25 mouse cellular contexts compared by ENCODE assay signal in genomic region chr13:24623631-24624030, GRCm38 (mm10). TPM values are rescaled to one million over a fixed set of nuclear protein-coding genes. Genes with fewer than 3 reads are reported as not detected.
DNase-seq lines count a peak whose midpoint lies in the region; ATAC-seq and TF ChIP-seq lines count a peak whose summit lies in the region.
"Had no signal": no experiment of that assay in that cellular context is flagged by ENCODE, and none has a peak within 500 bp of the region (broad histone marks: within the 10 kb centered on the region; RNA-seq: fewer than 3 reads in every experiment).

No protein-coding gene starts in this region.

- no peak overlapping the region for H3K4me3 ChIP-seq in liver, embryonic 16.5 days (ENCODE audit: low read depth, low read length)
- no peak overlapping the region for H3K4me3 ChIP-seq in liver, embryonic 12.5 days
- no peak overlapping the region for H3K4me3 ChIP-seq in MEL (ENCODE audit: control insufficient read depth in 1 of 2, insufficient read depth in 1 of 2, low read depth in 2 of 2, low read length in 2 of 2)
- no peak overlapping the region for H3K4me3 ChIP-seq in forebrain, embryonic 13.5 days
- H3K4me3 ChIP-seq: embryonic facial prominence, embryonic 13.5 days; embryonic facial prominence, embryonic 15.5 days had no signal

- 63% methylated on average over 4 of the region's 4 CpGs for WGBS in liver, embryonic 16.5 days (ENCODE audit: insufficient replicate concordance)
- WGBS in liver, embryonic 12.5 days (ENCODE audit: insufficient replicate concordance): 66% methylated on average over 4 of the region's 4 CpGs
- 93% methylated on average over 4 of the region's 4 CpGs for WGBS in forebrain, embryonic 13.5 days

- H3K36me3 ChIP-seq in liver, embryonic 16.5 days (ENCODE audit: control insufficient read depth, insufficient read depth): no peaks in the 10 kb centered on the region
- H3K36me3 ChIP-seq in liver, embryonic 12.5 days: no peaks in the 10 kb centered on the region
- no peaks in the 10 kb centered on the region for H3K36me3 ChIP-seq in MEL (ENCODE audit: control insufficient read depth in 1 of 2, insufficient read depth in 2 of 2, low read length in 2 of 2)
- H3K36me3 ChIP-seq in forebrain, embryonic 13.5 days (ENCODE audit: poor library complexity, severe bottlenecking): no peaks in the 10 kb centered on the region
- H3K36me3 ChIP-seq: embryonic facial prominence, embryonic 13.5 days; embryonic facial prominence, embryonic 15.5 days; G1E had no signal

- no peak overlapping the region for H3K9ac ChIP-seq in liver, embryonic 16.5 days (ENCODE audit: low read depth, low read length)
- H3K9ac ChIP-seq in liver, embryonic 12.5 days: no peak overlapping the region
- no peak overlapping the region for H3K9ac ChIP-seq in MEL (ENCODE audit: control insufficient read depth, low read depth, low read length, poor library complexity, severe bottlenecking)
- no peak overlapping the region for H3K9ac ChIP-seq in forebrain, embryonic 13.5 days
- H3K9ac ChIP-seq: embryonic facial prominence, embryonic 13.5 days; embryonic facial prominence, embryonic 15.5 days had no signal

- no peaks in the 10 kb centered on the region for H3K9me3 ChIP-seq in liver, embryonic 16.5 days (replicated peaks; ENCODE audit: control insufficient read depth, low read length)
- H3K9me3 ChIP-seq in liver, embryonic 12.5 days (replicated peaks): no peaks in the 10 kb centered on the region
- no peaks in the 10 kb centered on the region for H3K9me3 ChIP-seq in MEL (replicated peaks; ENCODE audit: insufficient read depth, low read length)
- H3K9me3 ChIP-seq in forebrain, embryonic 13.5 days (replicated peaks): no peaks in the 10 kb centered on the region
- H3K9me3 ChIP-seq: embryonic facial prominence, embryonic 13.5 days; embryonic facial prominence, embryonic 15.5 days; G1E had no signal

- DNase-seq in 3T3-L1 (ENCODE audit: low read depth, low spot score): peak; percentile 56
- DNase-seq in MEL (ENCODE audit: low read depth, low spot score): peak; percentile 19
- DNase-seq in cerebellum, adult 9-11 months: no peak
- no peak for DNase-seq in left cerebral cortex, postnatal 25 days (ENCODE audit: low spot score in 2 of 2)
- DNase-seq: adrenal gland, adult 2 months; adrenal gland, postnatal 10 days; adrenal gland, postnatal 25 days; B cell, adult 2 months; cerebellum, adult 11 months; cerebellum, adult 18-20 months; cerebellum, adult 8-10 months; cerebellum, postnatal 10 days; cerebellum, postnatal 25 days; embryo, embryonic 11 days had no signal

- no peak for TF ChIP-seq RAD21 in MEL (IDR thresholded peaks at IDR 0.05; ENCODE audit: low read depth, low read length)

- no peak overlapping the region for H3K4me2 ChIP-seq in liver, embryonic 16.5 days (ENCODE audit: low read depth, low read length)
- no peak overlapping the region for H3K4me2 ChIP-seq in liver, embryonic 12.5 days
- no peak overlapping the region for H3K4me2 ChIP-seq in forebrain, embryonic 13.5 days
- H3K4me2 ChIP-seq: embryonic facial prominence, embryonic 13.5 days; embryonic facial prominence, embryonic 15.5 days had no signal

- H3K27me3 ChIP-seq in liver, embryonic 16.5 days (ENCODE audit: control insufficient read depth, insufficient read depth, low read depth, low read length): 0 out of 2 replicates have a peak, but pooled peaks cover 1% of the 10 kb centered on the region
- peaks cover 3% of the 10 kb centered on the region; the same call in 1 of the 2 replicates for H3K27me3 ChIP-seq in liver, embryonic 12.5 days (replicated peaks)
- H3K27me3 ChIP-seq in MEL (ENCODE audit: control insufficient read depth in 1 of 2, insufficient read depth in 2 of 2, low read length in 2 of 2): no peaks in the 10 kb centered on the region
- H3K27me3 ChIP-seq in forebrain, embryonic 13.5 days: no peaks in the 10 kb centered on the region
- H3K27me3 ChIP-seq: CH12.LX; embryonic facial prominence, embryonic 13.5 days; embryonic facial prominence, embryonic 15.5 days had no signal

- no peak for TF ChIP-seq EP300 in MEL (IDR thresholded peaks at IDR 0.05; ENCODE audit: low read depth in 1 of 2, low read length in 2 of 2)

- ATAC-seq in liver, embryonic 16.5 days (ENCODE audit: low read depth): 0 out of 2 replicates have a peak, but pooled peaks have one; percentile 35
- ATAC-seq in liver, embryonic 12.5 days: no peak
- ATAC-seq in erythroblast, adult 5-6 weeks (replicated peaks; ENCODE audit: low FRiP score, poor library complexity, severe bottlenecking): peak; percentile 63; the same call in 1 of the 2 replicates
- no peak for ATAC-seq in forebrain, embryonic 13.5 days
- ATAC-seq: CD4-positive, CD25-positive, alpha-beta regulatory T cell, adult 4 months; forebrain, embryonic 14.5 days; forebrain, embryonic 16.5 days had no signal

- no peaks in the 10 kb centered on the region for H3K4me1 ChIP-seq in liver, embryonic 16.5 days (ENCODE audit: control insufficient read depth, low read depth, low read length)
- H3K4me1 ChIP-seq in liver, embryonic 12.5 days: 0 out of 2 replicates have a peak, but pooled peaks cover 3% of the 10 kb centered on the region
- no peaks in the 10 kb centered on the region; a peak in 2 of 4 replicates for H3K4me1 ChIP-seq in MEL (ENCODE audit: control insufficient read depth in 1 of 2, insufficient read depth in 2 of 2, low read length in 2 of 2)
- H3K4me1 ChIP-seq in forebrain, embryonic 13.5 days: peaks cover 6% of the 10 kb centered on the region

- intact Hi-C loops in left cerebral cortex, postnatal 25 days (cut with DNase I): no loop called here

- TF ChIP-seq CTCF in MEL (IDR thresholded peaks at IDR 0.05 in 2 of 3, conservative IDR thresholded peaks at IDR 0.05 in 1 of 3; ENCODE audit: control insufficient read depth in 1 of 3, insufficient read depth in 1 of 3, low read depth in 2 of 3, low read length in 3 of 3, poor library complexity in 1 of 3, severe bottlenecking in 1 of 3): no peak

- no peak for TF ChIP-seq POLR2A in MEL (IDR thresholded peaks at IDR 0.05; ENCODE audit: control insufficient read depth in 1 of 2, insufficient read depth in 1 of 2, low read depth in 1 of 2, low read length in 2 of 2, poor library complexity in 1 of 2)

- no peaks in the 10 kb centered on the region for H3K79me2 ChIP-seq in MEL (ENCODE audit: control insufficient read depth, insufficient read depth, low read length, poor library complexity)

- no peak overlapping the region for H3K27ac ChIP-seq in liver, embryonic 16.5 days (ENCODE audit: low read length)
- no peak overlapping the region for H3K27ac ChIP-seq in liver, embryonic 12.5 days
- no peak overlapping the region for H3K27ac ChIP-seq in MEL (ENCODE audit: control insufficient read depth, low read depth, low read length)
- no peak overlapping the region for H3K27ac ChIP-seq in forebrain, embryonic 13.5 days
- H3K27ac ChIP-seq: embryonic facial prominence, embryonic 13.5 days; embryonic facial prominence, embryonic 15.5 days had no signal

TF ChIP-seq in MEL, 35 proteins besides CTCF, POLR2A, EP300 and RAD21:
- no peak for TF ChIP-seq HCFC1 (IDR thresholded peaks at IDR 0.05; ENCODE audit: low read depth, low read length)
- TF ChIP-seq GATA1 (IDR thresholded peaks at IDR 0.05; ENCODE audit: low read depth, low read length): 0 out of 2 replicates have a peak, but pooled peaks have one; percentile 6

RNA-seq across cellular contexts. Expression of gene Ripor2, which starts 41.6 kb away (rescaled TPM):
- 3.2 and 4.4 TPM in 2 replicates for polyA plus RNA-seq in liver, embryonic 16.5 days (2015; fragmentation: Nextera tagmentation; extraction: Ambion mirVana)
- polyA plus RNA-seq in liver, embryonic 12.5 days (2016; fragmentation: Nextera tagmentation; extraction: Ambion mirVana): 6.6 and 8.3 TPM in 2 replicates
- 13.5 and 13.9 TPM in 2 replicates for total RNA-seq in MEL (2012; rRNA removed)
- polyA plus RNA-seq in MEL (2012; ENCODE audit: insufficient read depth in 1 of 2, insufficient read length in 2 of 2, low read depth in 1 of 2, low replicate concordance in 2 of 2, missing spikeins in 1 of 2): 10 to 100 TPM in 1 of 2 experiments, not detected in 1; 18.5 TPM
- total RNA-seq in erythroblast, adult 5-6 weeks (2015; ENCODE audit: low replicate concordance): 20.2 and 21.1 TPM in 2 replicates
- total RNA-seq in erythroblast, adult 5-6 weeks (2017; ENCODE audit: low replicate concordance): 13.3 and 18.8 TPM in 2 replicates
- polyA plus RNA-seq in forebrain, embryonic 13.5 days (2015; fragmentation: Nextera tagmentation; extraction: Ambion mirVana): 15.8 and 20.0 TPM in 2 replicates
- 10 to 100 TPM; 65.7 to 68.9 TPM for total RNA-seq in left cerebral cortex, postnatal 25 days (2021)
- polyA plus RNA-seq: G1E had no signal

Comparison
In these comparisons a context has a peak if more than half of its experiments do, and no peak if none do; other contexts are left out.
1. ATAC-seq: peak in liver, embryonic 16.5 days (single experiment) and erythroblast, adult 5-6 weeks (single experiment); none in liver, embryonic 12.5 days (single experiment) and forebrain, embryonic 13.5 days (single experiment).
2. DNase-seq: peak in 3T3-L1 (single experiment) and MEL (single experiment); none in cerebellum, adult 9-11 months (single experiment) and left cerebral cortex, postnatal 25 days (0 of 2).